Mouse (Mus musculus) forebrain, embryonic 15.5 days (tissue): ENCODE data around the gene Chd5. TPM values are rescaled to one million over a fixed set of nuclear protein-coding genes. Genes with fewer than 3 reads are reported as not detected.

Experiments used
- ATAC-seq: fragments of 200-750 bp; cut with Nextera tagmentation; replicated peaks from 2 replicates; pipeline ENCODE4 v1.8.0; 2017; ENCODE audit warnings: mild to moderate bottlenecking, moderate TSS enrichment, moderate library complexity
- H3K27ac ChIP-seq: fragments of 300-500 bp; sonication (generic); replicated peaks from 2 replicates; pipeline ENCODE4 v1.5.1; 2015; ENCODE audit warnings: mild to moderate bottlenecking, inconsistent platforms
- H3K27me3 ChIP-seq: fragments of 300-500 bp; sonication (generic); 2 replicates; pipeline ENCODE4 v1.6.1; 2015; ENCODE audit warnings: inconsistent platforms
- H3K36me3 ChIP-seq: fragments of 300-500 bp; sonication (generic); 2 replicates; pipeline ENCODE4 v1.6.1; 2015; ENCODE audit warnings: mild to moderate bottlenecking, inconsistent platforms
- H3K4me1 ChIP-seq: fragments of 300-500 bp; sonication (generic); 2 replicates; pipeline ENCODE4 v1.6.1; 2015; ENCODE audit warnings: inconsistent platforms
- H3K4me2 ChIP-seq: fragments of 300-500 bp; sonication (generic); replicated peaks from 2 replicates; pipeline ENCODE4 v1.6.1; 2015; ENCODE audit warnings: mild to moderate bottlenecking, inconsistent platforms
- H3K4me3 ChIP-seq: fragments of 300-500 bp; sonication (generic); 2 replicates; pipeline ENCODE4 v1.5.1; 2015; ENCODE audit warnings: mild to moderate bottlenecking, inconsistent platforms
- H3K9ac ChIP-seq: fragments of 300-500 bp; sonication (generic); replicated peaks from 2 replicates; pipeline ENCODE4 v1.6.1; 2015; ENCODE audit warnings: mild to moderate bottlenecking, inconsistent platforms
- H3K9me3 ChIP-seq: fragments of 300-500 bp; sonication (generic); 2 replicates; pipeline ENCODE4 v1.6.1; 2016; ENCODE audit warnings: inconsistent platforms
- WGBS: fragments of 180-500 bp; shearing (Covaris S2); methylation state at CpG from one replicate; pipeline ENCODE4 v1.1.7; 2015; ENCODE audit warnings: mixed read lengths; 5-methylcytosine and 5-hydroxymethylcytosine counted together
- polyA plus RNA-seq: library from polyadenylated mRNA; unstranded; fragments of >200 nt; fragmentation: Nextera tagmentation; extraction: Ambion mirVana; gene quantifications from 2 replicates; pipeline ENCODE4 v1.2.1, GENCODE M21; 2015

Chd5 gene
- polyA plus RNA-seq, 1 experiment from 2014 or later: 35.5 TPM

DNA sequence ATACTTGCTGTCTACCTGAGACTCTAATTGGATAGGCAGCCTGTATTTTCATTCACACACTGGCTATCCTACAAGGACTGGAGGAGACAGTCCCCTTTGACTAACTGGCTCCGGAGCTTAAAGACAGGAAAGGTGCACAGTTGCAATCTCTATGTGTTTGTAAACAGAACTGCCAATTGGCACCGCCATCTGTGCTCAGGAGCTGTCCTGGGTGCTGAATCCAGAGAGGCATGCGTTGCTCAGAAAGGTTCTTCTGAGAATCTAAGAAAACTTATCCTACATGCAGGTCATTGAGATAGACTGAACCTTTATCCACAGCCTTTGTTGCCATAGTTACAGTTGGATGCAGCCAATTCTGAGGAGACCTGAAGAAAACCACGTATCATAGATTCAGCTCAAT lies 85.9 kb downstream of the Chd5 start:
- Histone ChIP-seq H3K4me1 (peaks cover 7% of the 10 kb centered on the region), H3K9me3 (no peaks in the 10 kb centered on the region), H3K27me3 (no peaks in the 10 kb centered on the region), H3K9ac (no peak overlapping the region), H3K27ac (no peak overlapping the region), H3K4me3 (no peak overlapping the region), H3K36me3 (no peaks in the 10 kb centered on the region), H3K4me2 (no peak overlapping the region)
- ATAC-seq: no peak
- WGBS: 35% methylated on average over 4 of the region's 4 CpGs

DNA sequence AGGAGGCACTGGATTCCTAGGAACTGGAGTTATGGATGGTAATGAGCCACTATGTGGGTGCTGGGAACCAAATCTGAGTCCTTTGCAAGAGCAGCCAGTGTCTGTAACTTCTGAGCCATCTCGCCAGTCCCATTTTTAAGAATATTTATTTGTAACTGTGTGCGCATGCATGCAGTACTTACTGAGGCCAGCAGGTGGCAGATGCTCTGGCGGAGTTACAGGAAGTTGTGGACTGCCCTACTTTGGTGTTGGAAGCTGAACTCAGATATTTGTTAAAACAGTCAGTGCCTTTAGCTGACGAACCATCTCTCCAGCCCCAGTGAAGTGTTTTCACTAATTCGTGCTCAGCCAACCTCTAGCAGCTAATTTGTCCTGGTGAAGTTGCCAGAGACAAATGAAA lies 86.5 kb downstream of the Chd5 start:
- Histone ChIP-seq H3K9me3 (no peaks in the 10 kb centered on the region), H3K4me2 (no peak overlapping the region), H3K36me3 (no peaks in the 10 kb centered on the region), H3K4me3 (no peak overlapping the region), H3K9ac (no peak overlapping the region), H3K4me1 (peaks cover 7% of the 10 kb centered on the region), H3K27me3 (no peaks in the 10 kb centered on the region), H3K27ac (no peak overlapping the region)
- no peak for ATAC-seq
- WGBS: 69% methylated on average over 5 of the region's 5 CpGs

GRCm38 (mm10) chr4:152428259-152428658 lies 89.8 kb downstream of the Chd5 start:
- H3K27ac ChIP-seq: no peak overlapping the region

DNA sequence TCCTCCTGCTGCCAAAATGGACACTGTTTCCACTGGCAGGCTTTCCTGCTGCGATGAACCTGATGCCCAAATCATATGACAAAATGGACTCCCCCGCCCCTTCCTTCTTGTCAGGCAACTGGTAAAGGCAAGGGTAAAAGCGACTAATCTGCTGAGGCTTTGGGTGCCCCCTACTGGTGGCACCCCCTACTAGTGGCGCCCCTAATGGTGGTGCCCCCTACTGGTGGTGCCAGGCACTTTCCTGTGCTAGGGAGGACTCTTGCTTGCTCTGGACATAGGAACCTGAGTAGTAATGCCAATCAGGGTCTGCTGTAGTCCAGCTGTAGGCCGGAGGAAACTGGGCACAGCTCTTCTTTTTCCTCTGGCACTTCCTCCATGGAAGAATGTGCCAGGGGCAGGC lies 93.9 kb downstream of the Chd5 start:
- H3K36me3 ChIP-seq: no peaks in the 10 kb centered on the region
- H3K9me3 ChIP-seq: no peaks in the 10 kb centered on the region
- ATAC-seq: no peak
- 55% methylated on average over 5 of the region's 5 CpGs for WGBS
- no peaks in the 10 kb centered on the region for H3K27me3 ChIP-seq
- H3K4me2 ChIP-seq: no peak overlapping the region
- H3K4me1 ChIP-seq: peaks cover 15% of the 10 kb centered on the region
- H3K27ac ChIP-seq: no peak overlapping the region
- H3K9ac ChIP-seq: no peak overlapping the region
- H3K4me3 ChIP-seq: no peak overlapping the region

More at GRCm38 (mm10) chr4:152428259-152428658, 89.8 kb downstream of the Chd5 start:
- Histone ChIP-seq H3K4me3 (no peak overlapping the region), H3K4me1 (peaks cover 7% of the 10 kb centered on the region), H3K9ac (no peak overlapping the region), H3K27me3 (no peaks in the 10 kb centered on the region), H3K36me3 (no peaks in the 10 kb centered on the region), H3K4me2 (no peak overlapping the region), H3K9me3 (no peaks in the 10 kb centered on the region)
- ATAC-seq: no peak
- 55% methylated on average over 8 of the region's 8 CpGs for WGBS

DNA sequence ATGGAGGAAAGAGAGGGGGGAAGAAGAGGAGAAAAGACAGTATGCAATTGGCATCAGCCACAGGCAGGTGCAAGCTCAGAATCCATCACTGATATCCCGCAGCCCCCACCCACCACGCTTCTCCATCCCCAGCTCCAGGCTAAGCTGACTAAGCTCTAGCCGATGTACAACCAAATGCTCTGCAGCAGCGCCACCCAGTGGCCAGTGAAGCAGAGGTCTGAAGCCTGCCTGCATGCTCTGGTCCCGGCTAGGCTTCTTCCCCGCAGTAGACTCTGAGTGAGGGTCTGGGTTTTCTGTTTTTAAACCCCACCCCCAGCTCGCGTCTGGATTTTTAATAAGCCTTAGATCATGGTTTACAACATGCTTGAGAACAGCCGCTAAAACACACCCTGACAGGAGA lies 96.4 kb downstream of the Chd5 start:
- peak overlapping the region; percentile 29 for H3K4me3 ChIP-seq
- ATAC-seq: peak; percentile 96

DNA sequence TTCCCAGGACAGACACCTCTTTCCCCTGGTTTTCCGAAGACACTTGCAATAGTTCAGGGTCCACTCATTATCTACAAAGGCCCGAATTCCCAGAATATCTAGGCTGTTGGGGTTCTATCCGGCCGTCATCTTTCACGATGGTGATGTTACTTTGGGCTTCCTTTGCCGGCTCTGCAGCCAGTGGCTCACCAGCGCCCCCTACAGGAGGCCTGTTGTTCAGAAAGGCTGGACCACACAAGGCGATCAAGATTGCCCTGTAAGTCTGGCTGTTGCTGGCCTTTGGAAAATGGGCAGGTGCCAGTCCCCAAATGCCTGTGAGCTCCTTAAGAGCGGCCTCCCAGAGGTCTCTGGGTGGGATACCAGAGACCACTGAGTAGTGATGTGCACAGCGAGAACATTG lies 96.8 kb downstream of the Chd5 start:
- Histone ChIP-seq H3K4me1 (peaks cover 7% of the 10 kb centered on the region), H3K36me3 (no peaks in the 10 kb centered on the region), H3K4me2 (peak overlapping the region; percentile 54), H3K9ac (peak overlapping the region; percentile 31), H3K4me3 (peak overlapping the region; percentile 29), H3K27me3 (no peaks in the 10 kb centered on the region), H3K9me3 (no peaks in the 10 kb centered on the region), H3K27ac (0 out of 2 replicates have a peak overlapping the region, but pooled peaks have one; percentile 7)
- WGBS: 7% methylated on average over 10 of the region's 10 CpGs
- ATAC-seq: peak; percentile 76

More for the DNA sequence above, 96.4 kb downstream of the Chd5 start:
- H3K9ac ChIP-seq: peak overlapping the region; percentile 31; the same call in 1 of the 2 replicates
- H3K4me1 ChIP-seq: peaks cover 7% of the 10 kb centered on the region
- H3K36me3 ChIP-seq: no peaks in the 10 kb centered on the region
- 1% methylated on average over 9 of the region's 9 CpGs for WGBS
- H3K9me3 ChIP-seq: no peaks in the 10 kb centered on the region
- H3K4me2 ChIP-seq: peak overlapping the region; percentile 54
- no peaks in the 10 kb centered on the region for H3K27me3 ChIP-seq
- 0 out of 2 replicates have a peak overlapping the region, but pooled peaks have one; percentile 7 for H3K27ac ChIP-seq

Other genes with a start within 250 kb of the Chd5 start
- 0.53 and 1.0 TPM in 2 replicates for gene Tnfrsf25, start 222.7 kb upstream of the Chd5 start, polyA plus RNA-seq
- gene Espn, start 186.3 kb upstream of the Chd5 start, polyA plus RNA-seq: 0.09 and 0.10 TPM in 2 replicates
- gene Hes2, start 179.8 kb upstream of the Chd5 start, polyA plus RNA-seq: not detected in 2 replicates
- 210 and 219 TPM in 2 replicates for gene Acot7, start 160.5 kb upstream of the Chd5 start, polyA plus RNA-seq
- gene Gpr153, start 64.4 kb upstream of the Chd5 start, polyA plus RNA-seq: 5.7 and 6.3 TPM in 2 replicates
- gene Hes3, start 47.0 kb upstream of the Chd5 start, polyA plus RNA-seq: 0.09 and 0.13 TPM in 2 replicates
- 17.6 and 18.6 TPM in 2 replicates for gene Icmt, start 41.4 kb upstream of the Chd5 start, polyA plus RNA-seq
- gene Rnf207, start 19.7 kb upstream of the Chd5 start, polyA plus RNA-seq: 1.8 and 2.9 TPM in 2 replicates
- gene Rpl22, start 12.9 kb upstream of the Chd5 start, polyA plus RNA-seq: 216 and 221 TPM in 2 replicates
- gene Nphp4, start 138.1 kb downstream of the Chd5 start, polyA plus RNA-seq: 5.0 and 5.5 TPM in 2 replicates
- gene Kcnab2, start 139.2 kb downstream of the Chd5 start, polyA plus RNA-seq: 14.4 and 17.2 TPM in 2 replicates